Mouse (Mus musculus): ENCODE data around the gene Pard3b.

The Pard3b gene

DNA sequence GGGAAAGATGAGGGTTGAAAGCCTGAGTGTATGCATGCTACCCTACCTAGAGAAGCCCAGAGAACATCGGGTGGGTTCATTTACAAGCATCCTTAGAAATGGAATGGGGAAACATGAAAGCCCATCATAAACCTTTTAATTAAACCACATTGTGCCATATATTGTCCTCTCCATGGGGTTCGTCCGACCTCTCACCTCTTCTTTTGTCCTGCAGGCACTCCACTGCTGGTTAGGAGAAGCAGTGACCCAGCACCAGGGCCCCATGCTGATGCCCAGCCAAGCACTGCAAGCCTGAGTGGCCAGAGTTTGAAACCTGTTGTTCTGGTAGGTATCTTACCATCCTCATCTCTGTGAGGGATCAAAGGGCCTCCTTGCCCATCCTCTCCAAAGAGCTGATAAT, 437.5 kb downstream of the Pard3b start:
- DNase-seq (ENCODE audit: low read depth, low spot score) = no peak

DNA sequence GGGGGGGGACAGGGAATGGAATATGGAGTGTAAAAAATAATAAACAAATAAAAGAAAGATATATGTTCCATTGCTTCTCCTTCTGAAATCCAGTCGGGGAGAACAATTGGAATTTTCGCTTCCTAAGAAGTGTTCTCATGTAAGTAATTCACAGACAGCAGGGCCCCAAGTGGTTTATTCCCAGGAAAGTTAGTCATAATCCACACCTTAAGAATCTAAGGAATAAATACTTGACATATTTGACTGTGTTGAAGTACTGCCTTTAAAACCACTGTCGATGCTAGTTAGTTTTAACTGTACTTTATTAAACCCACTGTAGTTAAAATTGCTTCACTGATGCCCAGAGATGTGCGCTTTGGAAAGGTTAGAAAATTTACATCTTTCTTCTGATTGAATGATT, 442.5 kb downstream of the Pard3b start:
- no peak for DNase-seq (ENCODE audit: low read depth, low spot score)

DNA sequence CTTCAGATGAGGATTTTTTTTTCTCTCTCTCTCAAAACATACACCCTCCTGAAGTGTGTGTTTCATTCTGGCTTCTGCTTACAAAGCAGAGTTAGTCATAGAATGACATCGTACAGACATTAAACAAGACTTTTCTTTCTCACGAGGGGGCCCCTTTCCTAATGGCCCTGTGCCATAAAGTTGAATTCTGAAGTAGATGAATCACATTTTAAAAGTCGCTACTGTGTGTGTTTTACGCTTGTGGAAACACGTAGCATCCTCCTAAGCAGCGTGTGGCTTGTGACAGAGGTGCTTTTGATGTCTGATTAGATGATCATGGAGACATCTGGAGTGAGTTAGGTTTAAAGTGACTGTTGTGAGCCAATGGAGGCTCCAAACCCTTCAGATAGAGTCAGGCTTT, 447.4 kb downstream of the Pard3b start:
- no peak for DNase-seq (ENCODE audit: low read depth, low spot score)

DNA sequence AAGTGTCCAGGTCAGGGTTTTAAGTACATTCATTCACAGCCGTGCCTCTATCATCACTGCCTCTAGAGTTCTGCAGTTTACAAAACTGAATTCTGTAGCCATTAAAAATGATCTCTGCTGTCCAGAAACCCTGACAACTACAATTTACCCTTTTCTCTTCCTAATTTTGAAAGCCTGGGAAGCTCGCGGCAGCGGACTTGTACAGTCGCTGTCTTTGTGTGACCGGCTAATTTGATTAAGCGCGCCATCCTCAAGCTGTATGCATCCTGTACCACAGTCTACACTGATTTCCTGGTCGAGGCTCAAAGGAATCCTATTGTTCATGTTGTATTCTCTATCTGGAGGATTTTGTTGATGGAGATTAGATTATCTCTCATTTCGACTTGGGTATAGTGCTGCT, 448.8 kb downstream of the Pard3b start:
- no peak for DNase-seq (ENCODE audit: low read depth, low spot score)

DNA sequence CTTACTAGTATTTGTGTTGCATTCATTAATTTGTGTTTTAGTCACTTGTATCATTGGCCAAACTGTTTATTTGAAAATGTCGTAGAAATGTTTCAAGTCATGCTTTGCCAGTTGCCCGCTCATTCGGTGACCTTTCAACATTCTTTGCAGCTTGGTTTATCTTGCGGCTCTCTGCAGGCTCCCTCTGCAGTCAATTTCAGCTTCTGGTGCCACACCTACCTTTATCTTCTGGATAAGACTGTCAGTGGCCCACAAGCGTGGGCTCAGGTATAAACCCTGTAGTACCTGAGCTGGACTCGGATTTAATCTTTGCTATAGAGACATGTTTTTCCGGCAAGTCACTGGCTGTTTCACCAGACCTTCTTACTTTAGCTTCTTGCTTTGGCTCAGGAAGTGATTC, 456.3 kb downstream of the Pard3b start:
- no peak for DNase-seq (ENCODE audit: low read depth, low spot score)

DNA sequence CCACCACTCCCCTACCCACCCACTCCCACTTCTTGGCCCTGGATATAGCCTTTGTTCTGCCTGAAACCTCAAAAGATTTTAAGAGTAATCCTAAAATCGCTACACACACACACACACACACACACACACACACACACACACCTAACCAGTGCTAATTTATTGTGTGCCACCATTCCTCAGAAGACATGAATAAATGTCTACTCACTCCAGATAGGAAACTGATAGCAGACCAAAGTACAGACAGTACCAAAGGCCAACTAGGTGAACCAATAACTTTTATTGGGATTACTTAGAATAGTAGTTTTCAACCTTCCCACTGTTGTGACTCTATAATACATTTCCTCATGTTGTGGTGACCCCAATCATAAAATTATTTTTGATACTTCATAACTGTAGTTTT, 483.8 kb downstream of the Pard3b start:
- no peak for DNase-seq (ENCODE audit: low read depth, low spot score)

DNA sequence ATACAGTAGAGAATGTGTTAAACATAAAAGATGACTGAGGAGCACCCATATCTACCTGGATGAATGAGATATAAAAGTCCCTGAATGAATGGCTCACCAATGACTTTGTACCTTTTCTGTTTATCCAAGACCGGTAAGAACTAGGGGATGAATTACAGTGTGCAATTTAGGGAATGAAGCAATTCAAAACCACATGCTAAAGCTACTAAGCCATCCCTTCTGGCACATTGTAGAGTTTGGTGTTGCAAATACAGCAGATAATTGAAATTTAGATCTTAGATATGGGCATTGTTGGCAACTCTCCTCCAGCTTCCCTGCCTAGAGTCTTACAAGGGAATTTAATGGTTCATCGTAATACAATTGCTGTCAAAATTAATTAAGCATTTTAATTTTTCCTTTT, 490.6 kb downstream of the Pard3b start:
- DNase-seq (ENCODE audit: low read depth, low spot score) = no peak

DNA sequence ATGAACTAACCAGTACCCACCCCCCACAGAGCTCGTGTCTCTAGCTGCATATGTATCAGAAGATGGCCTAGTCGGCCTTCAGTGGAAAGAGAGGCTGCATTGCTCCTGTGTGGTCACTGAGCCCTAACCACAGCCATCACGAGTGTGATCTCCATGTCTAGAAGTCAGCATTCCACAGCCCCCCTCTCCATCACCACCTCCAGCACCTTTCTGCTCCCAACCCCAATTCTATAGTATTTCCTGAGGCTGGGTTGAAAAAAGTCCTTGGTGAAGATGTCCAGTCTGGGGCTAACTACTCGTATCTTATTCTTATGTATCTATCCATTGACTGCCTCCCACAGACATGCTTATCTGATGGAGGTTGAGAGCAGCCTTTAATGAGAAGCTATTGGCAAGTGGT, 509.5 kb downstream of the Pard3b start:
- DNase-seq (ENCODE audit: low read depth, low spot score) = no peak

DNA sequence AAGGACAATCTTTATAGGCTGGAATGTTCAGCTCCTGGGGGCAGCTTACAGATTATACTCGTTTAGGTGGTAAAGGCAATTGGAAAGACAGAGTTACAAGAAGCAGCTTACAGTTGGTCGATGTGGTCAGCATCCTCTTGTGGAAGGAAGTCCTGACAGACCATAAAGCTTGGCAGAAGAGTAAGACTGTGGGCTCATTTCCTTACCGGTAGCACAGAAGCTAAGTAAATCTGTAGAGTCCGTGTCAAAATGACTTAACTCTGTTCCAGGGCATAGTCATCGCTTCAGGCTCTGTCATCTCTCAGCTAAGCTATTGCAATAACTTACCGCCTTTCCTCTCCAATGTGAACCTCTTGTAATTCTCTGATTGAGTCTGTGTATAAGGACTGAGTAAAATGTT, 510.2 kb downstream of the Pard3b start:
- DNase-seq (ENCODE audit: low read depth, low spot score) = no peak

DNA sequence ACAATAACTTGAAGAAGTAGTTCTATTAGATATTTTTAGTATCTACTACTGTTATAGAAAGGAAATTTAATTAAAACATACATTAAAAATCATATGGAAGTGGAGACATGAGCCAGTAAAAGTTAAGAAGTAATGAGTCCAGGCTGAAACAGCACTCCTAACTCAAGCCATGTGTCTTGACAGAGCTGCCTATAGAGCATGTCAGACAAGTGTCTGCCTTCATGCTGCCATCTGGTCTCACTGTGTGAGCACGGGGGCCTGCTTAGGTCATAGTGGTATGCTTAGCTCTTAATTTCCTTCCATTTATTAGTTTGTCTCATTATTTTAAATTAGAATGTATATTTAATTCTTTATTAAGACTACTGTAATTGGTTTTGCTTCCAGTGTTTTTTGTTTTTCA, 517.3 kb downstream of the Pard3b start:
- DNase-seq (ENCODE audit: low read depth, low spot score) = no peak

DNA sequence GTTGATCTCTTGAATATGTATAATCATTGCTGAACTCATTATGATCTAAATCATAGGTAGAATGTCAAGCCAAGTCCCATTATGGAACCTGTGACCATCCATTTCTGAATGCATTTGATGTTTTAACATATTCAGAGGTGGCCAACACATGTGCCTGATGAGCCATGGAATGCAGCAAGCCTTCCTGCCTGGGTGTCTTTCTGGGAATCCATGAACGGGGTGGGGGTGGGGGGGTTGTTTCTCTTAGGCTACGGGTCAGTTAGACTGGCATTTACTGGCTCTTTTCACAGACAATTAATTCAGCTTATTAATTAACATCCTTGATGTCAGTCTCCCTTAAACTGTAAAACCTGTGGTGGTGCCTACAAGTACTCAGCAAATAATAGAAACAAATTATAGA, 521.0 kb downstream of the Pard3b start:
- no peak for DNase-seq (ENCODE audit: low read depth, low spot score)

DNA sequence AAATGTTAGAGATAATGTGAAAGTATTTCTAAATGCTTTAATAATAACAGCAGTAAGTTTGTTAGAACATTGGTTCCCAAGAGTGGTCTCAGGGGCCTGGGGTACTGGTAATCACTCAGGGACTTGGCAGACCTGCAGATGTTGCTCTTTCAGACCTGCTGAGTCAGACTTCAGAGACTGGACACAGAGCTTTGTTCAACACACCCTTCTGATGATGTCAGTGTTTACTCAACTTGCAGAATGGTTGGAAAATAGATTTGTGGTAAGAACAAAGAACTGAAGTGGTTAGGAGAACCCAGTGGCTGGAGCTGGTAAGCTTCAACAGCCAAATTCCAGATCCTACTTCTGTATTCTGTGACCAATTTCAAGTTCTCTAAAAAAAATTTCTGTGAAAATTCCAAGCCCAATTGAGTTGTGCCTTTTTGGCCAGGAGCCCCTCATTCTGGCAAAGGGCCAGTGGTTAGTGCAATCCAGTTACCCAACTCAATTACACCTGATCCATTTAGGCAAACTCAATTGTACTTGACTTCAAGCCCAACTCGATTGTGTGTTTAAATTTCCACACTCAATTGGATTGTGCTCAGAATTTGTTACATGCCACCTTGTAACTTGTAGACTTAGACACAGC, 536.5 kb downstream of the Pard3b start:
- DNase-seq (ENCODE audit: low read depth, low spot score) = no peak

DNA sequence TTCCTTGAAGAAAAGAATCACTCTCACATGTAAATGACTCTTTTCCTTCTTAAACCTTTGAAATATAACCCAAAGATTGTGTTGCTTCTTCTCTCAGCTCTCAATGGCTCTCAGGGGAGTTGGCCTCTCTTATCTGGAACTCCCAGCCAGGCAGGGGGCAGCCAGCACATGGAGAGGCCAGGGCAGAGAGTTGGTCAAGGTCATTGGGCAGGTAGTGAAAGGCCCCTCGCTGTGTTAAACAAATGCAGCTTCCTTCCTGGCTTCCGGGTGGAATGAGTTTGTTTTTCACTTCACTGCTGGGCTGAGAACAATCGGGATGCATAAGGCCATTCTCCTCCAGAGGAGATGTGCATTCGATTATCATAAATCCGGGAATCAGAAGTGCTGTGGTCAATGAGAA, 543.0 kb downstream of the Pard3b start:
- DNase-seq (ENCODE audit: low read depth, low spot score) = no peak

DNA sequence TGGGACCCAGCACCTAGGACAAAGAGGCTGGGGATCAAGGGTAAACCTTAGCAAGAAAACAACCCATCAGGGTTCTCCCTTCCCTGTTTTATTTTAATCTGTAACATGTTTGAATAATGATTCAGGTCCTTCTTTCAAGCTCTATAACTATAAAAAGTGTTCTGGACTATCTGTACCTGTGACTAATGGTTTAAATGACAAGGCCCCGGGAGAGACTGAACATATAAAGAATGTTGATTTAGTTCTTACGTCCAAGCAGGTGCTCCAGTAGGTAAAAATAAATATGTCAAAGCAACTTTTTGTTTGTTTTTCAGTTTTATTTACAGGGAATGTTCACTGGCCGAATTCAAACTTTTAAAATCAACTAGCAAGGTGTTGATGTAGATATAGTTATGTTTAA, 544.0 kb downstream of the Pard3b start:
- DNase-seq (ENCODE audit: low read depth, low spot score) = no peak

DNA sequence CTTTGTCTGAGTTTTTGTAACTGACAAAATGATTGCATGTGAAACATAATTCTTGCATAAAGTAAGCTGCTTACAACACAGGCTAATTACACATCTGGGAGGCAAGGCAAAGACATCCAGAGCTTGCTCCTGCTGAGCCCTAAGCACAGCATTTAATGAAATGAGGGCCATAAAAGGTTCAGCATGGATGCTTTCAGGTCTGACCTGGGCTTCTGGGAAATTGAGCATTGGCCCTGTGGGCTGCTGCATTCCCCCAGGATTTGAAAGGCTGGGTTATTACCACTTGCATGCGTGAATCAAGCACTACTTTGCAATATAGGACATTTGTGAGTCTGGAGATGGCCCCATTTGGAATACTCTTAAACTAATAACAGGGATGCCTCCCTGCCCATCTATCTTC, 552.2 kb downstream of the Pard3b start:
- DNase-seq (ENCODE audit: low read depth, low spot score) = no peak

DNA sequence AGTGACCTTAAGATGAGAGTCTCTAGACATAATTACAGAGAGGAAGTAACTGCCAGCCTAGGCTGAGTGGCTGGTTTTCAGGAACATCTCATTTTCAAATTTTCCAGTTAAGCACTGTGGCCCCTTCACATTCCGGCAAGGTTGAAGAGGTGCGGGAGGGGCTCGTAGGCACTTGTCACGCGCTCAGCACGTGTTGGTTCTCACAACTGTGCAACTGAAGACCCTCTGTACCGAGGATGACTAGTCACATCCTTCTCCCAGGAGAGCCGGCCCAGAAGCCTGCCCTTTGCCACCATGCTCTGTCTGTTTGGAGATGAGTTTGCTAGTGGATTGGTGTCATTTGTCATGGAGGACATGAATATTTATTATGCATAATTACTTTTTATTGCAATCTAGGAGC, 558.9 kb downstream of the Pard3b start:
- no peak for DNase-seq (ENCODE audit: low read depth, low spot score)

DNA sequence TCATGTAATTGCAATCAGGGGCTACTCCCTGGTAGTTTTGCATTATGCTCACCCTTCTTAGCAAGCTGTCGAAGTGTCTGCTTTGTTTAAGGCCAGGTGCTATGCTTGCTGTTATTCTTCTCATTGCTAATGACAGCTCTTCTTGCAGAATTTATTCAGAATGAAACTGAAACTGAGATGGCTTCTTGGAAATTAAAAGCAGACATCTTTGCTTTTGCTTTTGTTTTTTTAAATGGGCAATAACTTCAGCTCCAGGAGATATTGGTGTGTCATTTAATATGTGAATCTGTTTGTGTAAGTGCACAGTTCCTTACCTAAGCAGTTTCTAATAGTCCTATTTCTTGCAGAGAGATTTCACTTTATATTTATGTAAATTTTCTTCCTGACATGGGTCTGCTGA, 562.3 kb downstream of the Pard3b start:
- no peak for DNase-seq (ENCODE audit: low read depth, low spot score)

DNA sequence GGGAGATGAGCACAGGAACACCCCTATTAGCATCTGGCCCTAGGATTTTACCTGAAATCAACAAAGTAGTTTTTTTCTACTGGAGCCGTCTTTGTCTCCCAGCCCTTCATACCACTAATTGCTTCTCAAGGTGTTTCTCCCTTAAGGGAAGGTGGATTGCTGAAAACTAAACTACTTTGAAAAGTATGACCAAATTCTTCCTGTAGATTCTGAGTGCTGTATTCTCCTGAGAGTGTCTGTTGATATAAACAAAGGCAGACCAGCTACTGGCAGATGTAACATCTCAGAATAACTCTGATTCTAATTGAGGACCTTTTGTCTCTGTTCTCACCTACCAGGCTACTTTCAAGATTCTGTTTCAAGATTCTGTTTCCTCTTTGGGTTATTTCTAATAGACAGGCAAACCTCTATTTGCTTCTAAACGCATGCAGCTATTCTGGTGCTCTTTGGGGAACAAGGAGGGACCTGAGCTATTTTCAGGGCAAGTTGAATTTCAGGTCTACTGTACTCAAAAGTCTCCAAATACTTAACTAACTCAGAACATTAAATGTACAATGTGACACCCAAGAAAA, 563.1 kb downstream of the Pard3b start:
- DNase-seq (ENCODE audit: low read depth, low spot score) = no peak

DNA sequence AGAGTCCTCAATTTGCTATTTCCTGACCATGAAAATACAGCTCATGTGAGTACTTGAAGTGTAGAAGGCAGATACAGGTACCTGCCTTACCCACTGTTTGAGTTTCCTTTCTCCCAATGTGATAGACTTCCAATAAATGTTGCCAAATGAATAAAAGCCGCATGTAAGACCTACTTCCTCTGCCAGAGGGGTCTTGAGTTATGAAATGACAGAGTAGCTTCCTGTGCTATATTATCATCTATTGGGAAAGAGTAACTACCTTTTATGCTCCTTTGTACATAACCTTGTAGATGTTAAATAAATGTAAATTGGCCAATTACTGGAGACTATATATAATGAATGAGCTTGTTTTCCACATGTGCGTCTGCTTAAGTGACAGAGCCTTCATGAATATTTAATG, 574.7 kb downstream of the Pard3b start:
- no peak for DNase-seq (ENCODE audit: low read depth, low spot score)

DNA sequence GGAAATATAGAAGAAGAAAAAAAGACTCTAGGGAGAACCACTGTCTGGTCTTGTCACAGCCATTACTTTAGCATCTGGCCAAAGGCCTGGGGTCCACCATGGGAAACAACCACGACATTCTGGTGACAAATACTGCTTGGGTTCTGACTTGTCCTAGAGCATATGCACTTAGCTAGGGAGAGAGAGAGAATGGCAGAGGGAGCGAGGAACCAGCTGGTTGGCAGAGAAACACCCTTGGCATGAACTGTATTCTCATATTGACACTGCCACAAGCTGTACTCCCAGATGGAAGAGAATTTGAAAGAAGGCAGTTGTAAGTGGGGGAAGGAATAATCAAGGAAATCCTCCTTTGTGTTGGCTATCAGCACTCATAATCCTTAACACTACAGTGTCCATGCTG, 577.2 kb downstream of the Pard3b start:
- DNase-seq (ENCODE audit: low read depth, low spot score) = no peak

DNA sequence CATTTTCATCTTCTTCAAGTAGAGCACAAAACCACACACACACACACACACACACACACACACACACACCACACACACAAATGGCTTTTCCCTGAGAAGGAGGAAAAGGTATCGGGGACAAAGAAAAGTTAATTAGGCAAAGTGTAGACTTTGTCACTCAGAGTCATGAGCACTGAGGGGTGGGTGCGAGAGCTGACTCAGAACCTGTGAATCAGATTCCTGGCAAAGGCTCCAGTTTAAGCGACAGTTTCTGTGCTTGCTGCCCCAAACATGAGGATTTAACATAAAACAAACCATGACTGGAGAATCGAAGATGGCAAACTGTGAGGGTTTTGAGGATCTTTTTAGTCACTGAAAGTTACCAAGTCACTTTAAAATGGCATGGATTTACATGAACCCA, 577.9 kb downstream of the Pard3b start:
- DNase-seq (ENCODE audit: low read depth, low spot score) = no peak

DNA sequence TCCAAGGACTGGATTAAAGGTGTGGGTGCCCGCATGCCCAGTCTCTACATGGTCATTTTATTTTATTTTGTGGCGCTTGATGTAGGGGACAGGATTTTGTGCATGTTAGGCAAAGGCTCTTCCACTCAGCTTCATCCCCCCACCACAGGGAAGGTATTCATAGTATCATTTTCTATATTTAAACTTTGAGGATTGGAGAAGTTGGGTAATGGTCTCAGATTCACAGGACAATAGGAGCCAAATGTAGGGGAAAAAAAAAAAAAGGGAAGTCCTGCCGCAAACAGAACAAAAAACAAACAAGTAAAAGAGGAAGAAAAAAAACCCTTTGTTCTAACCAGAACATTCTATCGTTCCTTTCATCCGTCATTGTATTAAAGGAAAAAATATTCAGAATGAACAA, 590.5 kb downstream of the Pard3b start:
- DNase-seq (ENCODE audit: low read depth, low spot score) = no peak

DNA sequence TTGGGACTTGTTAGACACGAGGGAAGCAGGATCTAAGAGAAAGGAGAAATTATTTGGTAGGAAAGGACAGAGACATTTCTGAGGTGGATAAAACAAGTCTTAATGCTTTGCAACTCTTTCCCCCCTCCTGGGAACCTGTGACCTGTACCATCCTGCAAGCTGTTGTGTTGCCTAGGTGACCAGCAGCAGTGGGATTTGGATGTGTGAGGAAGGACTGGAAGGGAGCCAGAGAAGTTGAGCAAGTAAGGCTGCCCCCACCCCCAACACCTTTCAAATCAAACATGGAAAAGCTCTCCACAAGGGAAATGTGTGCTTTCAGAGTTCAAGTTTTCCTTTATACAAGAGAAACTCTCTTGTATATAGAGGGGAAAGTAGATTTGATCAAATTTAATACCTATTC, 595.4 kb downstream of the Pard3b start:
- no peak for DNase-seq (ENCODE audit: low read depth, low spot score)

DNA sequence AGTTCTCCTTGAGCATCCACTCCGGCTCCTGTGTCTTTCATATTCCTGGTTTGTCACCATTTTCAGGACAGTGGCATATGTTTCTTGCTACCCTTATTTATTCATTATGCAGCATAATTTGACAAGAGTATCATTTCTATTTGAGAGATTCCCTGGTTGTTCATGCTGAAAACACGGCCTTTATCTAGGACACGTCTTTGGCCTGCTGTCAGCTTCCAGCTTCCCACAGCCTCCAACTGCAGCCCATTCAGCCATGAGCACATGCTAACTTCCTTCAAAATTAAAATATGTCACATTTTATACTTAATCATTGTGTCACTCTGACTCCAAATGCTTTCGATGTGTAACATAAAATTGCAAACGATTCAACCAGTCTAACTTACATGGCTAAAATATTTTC, 596.5 kb downstream of the Pard3b start:
- DNase-seq (ENCODE audit: low read depth, low spot score) = no peak
